Mouse (Mus musculus): ENCODE measurements around the gene Olfr923. TPM values are rescaled to one million over a fixed set of nuclear protein-coding genes. Genes with fewer than 3 reads are reported as not detected.

Gene Olfr923
- polyA plus RNA-seq, 1 experiment from 2014 or later, result not detected

GRCm38 (mm10) chr9:38876826-38877225 is 50.5 kb downstream of the Olfr923 start, which contains the start of gene Olfr926:
TSS of gene Olfr926 (plus strand) at chr9:38877126.
- no peaks in the 10 kb centered on the region for H3K9me3 ChIP-seq (ENCODE audit: control insufficient read depth, low read length)
- no peaks in the 10 kb centered on the region for H3K36me3 ChIP-seq (ENCODE audit: control insufficient read depth, insufficient read depth, low read length)
- DNase-seq (no peak), ATAC-seq (ENCODE audit: low FRiP score, low TSS enrichment) (no peak)
- H3K9ac ChIP-seq (replicated peaks; ENCODE audit: low read length), result no peak within 1 kb of the TSS
- H3K27me3 ChIP-seq (ENCODE audit: control insufficient read depth, insufficient read depth, low read length), result no peaks in the 10 kb centered on the region
- no peak within 1 kb of the TSS for H3K4me2 ChIP-seq (ENCODE audit: low read length)
- 85% methylated on average over 2 of the region's 2 CpGs for whole genome bisulfite sequencing
- no peak within 1 kb of the TSS for H3K27ac ChIP-seq (replicated peaks; ENCODE audit: low read depth, low read length)
- H3K4me3 ChIP-seq (replicated peaks; ENCODE audit: low read depth, low read length), result no peak within 1 kb of the TSS
- H3K4me1 ChIP-seq (ENCODE audit: control insufficient read depth, insufficient read depth, low read length), result no peaks in the 10 kb centered on the region

Other genes starting within 250 kb of the Olfr923 start
- gene Olfr912, start 246.4 kb upstream of the Olfr923 start, polyA plus RNA-seq (2014; fragmentation: Nextera tagmentation; extraction: Ambion mirVana), result not detected in 2 replicates
- not detected in 2 replicates for gene Olfr913, start 233.8 kb upstream of the Olfr923 start, polyA plus RNA-seq (2014; fragmentation: Nextera tagmentation; extraction: Ambion mirVana)
- gene Olfr914, start 221.4 kb upstream of the Olfr923 start, polyA plus RNA-seq (2014; fragmentation: Nextera tagmentation; extraction: Ambion mirVana), result not detected in 2 replicates
- gene Olfr916, start 166.7 kb upstream of the Olfr923 start, polyA plus RNA-seq (2014; fragmentation: Nextera tagmentation; extraction: Ambion mirVana), result not detected in 2 replicates
- not detected in 2 replicates for gene Olfr917, start 160.7 kb upstream of the Olfr923 start, polyA plus RNA-seq (2014; fragmentation: Nextera tagmentation; extraction: Ambion mirVana)
- gene Olfr918, start 151.9 kb upstream of the Olfr923 start, polyA plus RNA-seq (2014; fragmentation: Nextera tagmentation; extraction: Ambion mirVana), result not detected in 2 replicates
- not detected in 2 replicates for gene Olfr919, start 122.9 kb upstream of the Olfr923 start, polyA plus RNA-seq (2014; fragmentation: Nextera tagmentation; extraction: Ambion mirVana)
- 3.6 and 7.2 TPM in 2 replicates for gene Vwa5a, start 108.3 kb upstream of the Olfr923 start, polyA plus RNA-seq (2014; fragmentation: Nextera tagmentation; extraction: Ambion mirVana)
- gene Olfr920, start 74.2 kb upstream of the Olfr923 start, polyA plus RNA-seq (2014; fragmentation: Nextera tagmentation; extraction: Ambion mirVana), result not detected in 2 replicates
- not detected in 2 replicates for gene Olfr921, start 53.5 kb upstream of the Olfr923 start, polyA plus RNA-seq (2014; fragmentation: Nextera tagmentation; extraction: Ambion mirVana)
- not detected in 2 replicates for gene Olfr922, start 11.9 kb upstream of the Olfr923 start, polyA plus RNA-seq (2014; fragmentation: Nextera tagmentation; extraction: Ambion mirVana)
- not detected in 2 replicates for gene Olfr924, start 17.9 kb downstream of the Olfr923 start, polyA plus RNA-seq (2014; fragmentation: Nextera tagmentation; extraction: Ambion mirVana)
- gene Olfr26, start 28.5 kb downstream of the Olfr923 start, polyA plus RNA-seq (2014; fragmentation: Nextera tagmentation; extraction: Ambion mirVana), result not detected in 2 replicates
- gene Olfr926, start 50.6 kb downstream of the Olfr923 start, polyA plus RNA-seq (2014; fragmentation: Nextera tagmentation; extraction: Ambion mirVana), result not detected in 2 replicates
- not detected in 2 replicates for gene Olfr930, start 103.3 kb downstream of the Olfr923 start, polyA plus RNA-seq (2014; fragmentation: Nextera tagmentation; extraction: Ambion mirVana)
- not detected in 2 replicates for gene Olfr933, start 145.8 kb downstream of the Olfr923 start, polyA plus RNA-seq (2014; fragmentation: Nextera tagmentation; extraction: Ambion mirVana)
- gene Olfr934, start 161.8 kb downstream of the Olfr923 start, polyA plus RNA-seq (2014; fragmentation: Nextera tagmentation; extraction: Ambion mirVana), result not detected in 2 replicates
- gene Olfr935, start 173.1 kb downstream of the Olfr923 start, polyA plus RNA-seq (2014; fragmentation: Nextera tagmentation; extraction: Ambion mirVana), result not detected in 2 replicates
- not detected in 2 replicates for gene Olfr146, start 196.8 kb downstream of the Olfr923 start, polyA plus RNA-seq (2014; fragmentation: Nextera tagmentation; extraction: Ambion mirVana)
- gene Olfr937, start 238.4 kb downstream of the Olfr923 start, polyA plus RNA-seq (2014; fragmentation: Nextera tagmentation; extraction: Ambion mirVana), result not detected in 2 replicates

Data from midbrain, embryonic 14.5 days (tissue).